In genomic region chr15:83447791-83448544, GRCm38 (mm10) we compare ENCODE assay signal across 9 mouse cellular contexts. TPM values are rescaled to one million over a fixed set of nuclear protein-coding genes. Genes with fewer than 3 reads are reported as not detected.
DNase-seq lines count a peak whose midpoint lies in the region; ATAC-seq and TF ChIP-seq lines count a peak whose summit lies in the region.
"Had no signal": no experiment of that assay in that cellular context is flagged by ENCODE, and none has a peak within 500 bp of the region (broad histone marks: within the 10 kb centered on the region; RNA-seq: fewer than 3 reads in every experiment).

No protein-coding gene starts in this region.

- H3K4me1 ChIP-seq in intestine, postnatal 0 days (replicated peaks; ENCODE audit: control insufficient read depth, insufficient read depth, low read length) = peaks cover 50% of the 10 kb centered on the region

- no peak overlapping the region for H3K4me3 ChIP-seq in gastrocnemius, adult 2 months
- no peak overlapping the region for H3K4me3 ChIP-seq in intestine, postnatal 0 days (ENCODE audit: low read depth, low read length)
- no peak overlapping the region for H3K4me3 ChIP-seq in macrophage (ENCODE audit: inconsistent target)

- H3K27me3 ChIP-seq in intestine, postnatal 0 days (replicated peaks; ENCODE audit: control insufficient read depth, insufficient read depth, low read length) = no peaks in the 10 kb centered on the region

- peaks cover 100% of the 10 kb centered on the region for H3K79me2 ChIP-seq in macrophage (ENCODE audit: inconsistent target)

- 32% methylated on average over 10 of the region's 10 CpGs for WGBS in intestine, postnatal 0 days
- 48% methylated on average over 10 of the region's 10 CpGs for WGBS in macrophage (ENCODE audit: missing documents)

- no peaks in the 10 kb centered on the region for H3K9me3 ChIP-seq in intestine, postnatal 0 days (ENCODE audit: control insufficient read depth)

- H3K36me3 ChIP-seq in intestine, postnatal 0 days (ENCODE audit: control insufficient read depth, insufficient read depth) = no peaks in the 10 kb centered on the region
- H3K36me3 ChIP-seq in macrophage (ENCODE audit: inconsistent target) = no peaks in the 10 kb centered on the region

- peak overlapping the region; percentile 44; the same call in 1 of the 2 replicates for H3K27ac ChIP-seq in gastrocnemius, adult 2 months
- peak overlapping the region; percentile 36; the same call in 1 of the 2 replicates for H3K27ac ChIP-seq in intestine, postnatal 0 days (ENCODE audit: low read depth, low read length)
- peak overlapping the region; percentile 19 for H3K27ac ChIP-seq in macrophage
- H3K27ac ChIP-seq: kidney, postnatal 0 days had no signal

- DNase-seq in gastrocnemius, adult 2 months = no peak
- DNase-seq in gastrocnemius, postnatal 25 days = no peak
- DNase-seq in B cell, adult 2 months = peak; percentile 35 to 42
- no peak for DNase-seq in ovary, adult 18-20 months (ENCODE audit: low spot score)
- no peak for DNase-seq in kidney, adult 11 months
- no peak for DNase-seq in cerebellum, postnatal 10 days

- no peak overlapping the region for H3K4me2 ChIP-seq in intestine, postnatal 0 days (replicated peaks; ENCODE audit: low read depth)

- H3K9ac ChIP-seq in intestine, postnatal 0 days (ENCODE audit: low read depth, low read length) = no peak overlapping the region

- intact Hi-C loops in gastrocnemius, adult 2 months (cut with DNase I) = no loop called here

- ATAC-seq in intestine, postnatal 0 days = no peak

- TF ChIP-seq CTCF in gastrocnemius, adult 2 months (IDR thresholded peaks at IDR 0.05) = no peak
- TF ChIP-seq CTCF in intestine, postnatal 0 days (IDR thresholded peaks at IDR 0.05; ENCODE audit: low read depth) = 0 out of 2 replicates have a peak, but pooled peaks have one; percentile 3

RNA-seq across cellular contexts. Expression of gene Pacsin2, which starts 16.4 kb away (rescaled TPM):
- 10 to 100 TPM; 43.7 to 70.1 TPM for total RNA-seq in gastrocnemius, adult 2 months (2021)
- total RNA-seq in gastrocnemius, postnatal 25 days (2021) = 10 to 100 TPM; 51.6 to 53.8 TPM
- polyA plus RNA-seq in intestine, postnatal 0 days (2015; fragmentation: Nextera tagmentation; extraction: Ambion mirVana) = 40.9 and 47.3 TPM in 2 replicates
- total RNA-seq in macrophage (2018; cell fraction: chromatin; rRNA removed) = 100 to 1,000 TPM in 3 of 26 experiments, 10 to 100 TPM in 23; 41.6 to 120 (median 81.4) TPM
- 100 to 1,000 TPM in 1 of 26 experiments, 10 to 100 TPM in 25; 51.3 to 103 (median 81.1) TPM for total RNA-seq in macrophage (2018; cell fraction: cytosol; rRNA removed)
- 100 to 1,000 TPM in 2 of 26 experiments, 10 to 100 TPM in 24; 60.5 to 159 (median 76.3) TPM for total RNA-seq in macrophage (2018; cell fraction: nucleus; rRNA removed)
- 58.4 to 158 TPM (median 89.0 TPM) in 3 replicates for polyA plus RNA-seq in macrophage (2018)

Comparison
In these comparisons a context has a peak if more than half of its experiments do, and no peak if none do; other contexts are left out.
1. DNase-seq: peak in B cell, adult 2 months (2 of 2); none in gastrocnemius, adult 2 months (single experiment), gastrocnemius, postnatal 25 days (single experiment), ovary, adult 18-20 months (single experiment), kidney, adult 11 months (single experiment) and cerebellum, postnatal 10 days (0 of 2).
2. Peak in every context shown above with its lines, with median percentiles within 50 percentile points of each other: H3K27ac ChIP-seq.